In the genomic region with DNA sequence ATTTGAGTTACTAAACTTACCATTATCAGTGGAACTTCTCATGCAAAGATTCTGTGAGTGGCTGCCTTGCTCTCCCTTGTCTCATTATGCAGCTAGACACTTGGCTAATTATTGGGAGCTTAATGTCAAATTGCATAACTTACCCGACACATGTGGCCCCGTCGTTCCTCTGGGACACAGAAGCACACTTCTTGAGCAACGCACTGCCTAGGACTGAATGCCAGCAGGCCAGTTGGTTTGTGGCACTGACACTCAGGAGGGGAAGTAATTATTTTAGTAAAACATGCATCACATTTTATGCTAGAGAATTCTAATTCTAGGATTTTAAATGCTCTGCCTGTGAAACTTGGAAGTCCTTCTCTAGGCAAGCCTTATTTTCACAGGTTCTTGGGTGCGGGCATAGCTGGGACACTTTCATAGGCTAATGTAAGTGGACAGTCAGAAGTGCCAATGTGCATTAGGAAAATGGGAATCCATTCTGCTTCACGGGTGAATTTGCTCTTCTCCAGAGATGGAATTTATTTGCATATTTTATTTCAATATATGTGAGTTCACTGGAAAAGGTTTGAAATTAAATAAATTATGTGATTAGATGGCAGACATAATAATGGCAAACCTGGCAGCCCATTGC, we compare ENCODE assay signal across 18 mouse cellular contexts.
DNase-seq lines count a peak whose midpoint lies in the region; ATAC-seq and TF ChIP-seq lines count a peak whose summit lies in the region.
"Had no signal": no experiment of that assay in that cellular context is flagged by ENCODE, and none has a peak within 500 bp of the region (broad histone marks: within the 10 kb centered on the region; RNA-seq: fewer than 3 reads in every experiment).

No protein-coding gene starts in this region.

- H3K4me3 ChIP-seq in midbrain, embryonic 11.5 days (ENCODE audit: low read depth, low read length), result no peak overlapping the region
- H3K4me3 ChIP-seq in midbrain, postnatal 0 days (ENCODE audit: low read depth, low read length), result no peak overlapping the region
- H3K4me3 ChIP-seq in lung, embryonic 16.5 days (ENCODE audit: low read length), result no peak overlapping the region
- H3K4me3 ChIP-seq in midbrain, embryonic 13.5 days (replicated peaks), result no peak overlapping the region
- H3K4me3 ChIP-seq: hindbrain, embryonic 10.5 days; intestine, embryonic 15.5 days; liver, embryonic 15.5 days; megakaryocyte, embryonic 14.5 days; myocyte had no signal

- H3K9ac ChIP-seq in midbrain, embryonic 11.5 days (ENCODE audit: low read length), result no peak overlapping the region
- H3K9ac ChIP-seq in midbrain, postnatal 0 days (replicated peaks; ENCODE audit: low read length, poor library complexity, severe bottlenecking), result no peak overlapping the region
- H3K9ac ChIP-seq in lung, embryonic 16.5 days (ENCODE audit: low read length), result no peak overlapping the region
- H3K9ac ChIP-seq in midbrain, embryonic 13.5 days (replicated peaks), result no peak overlapping the region
- H3K9ac ChIP-seq: intestine, embryonic 15.5 days; liver, embryonic 15.5 days had no signal

- no peak for TF ChIP-seq CTCF in midbrain, postnatal 0 days (IDR thresholded peaks at IDR 0.05)

- ATAC-seq in midbrain, embryonic 11.5 days (ENCODE audit: low FRiP score), result no peak; the same call in 1 of the 2 replicates
- ATAC-seq in midbrain, postnatal 0 days (ENCODE audit: low FRiP score), result no peak
- ATAC-seq in lung, embryonic 16.5 days (ENCODE audit: low read depth), result peak; percentile 93
- peak; percentile 60 for ATAC-seq in midbrain, embryonic 13.5 days
- ATAC-seq: forebrain, embryonic 14.5 days; intestine, embryonic 15.5 days had no signal

- 74% methylated on average over 6 of the region's 6 CpGs for WGBS in midbrain, embryonic 11.5 days
- 62% methylated on average over 6 of the region's 6 CpGs for WGBS in midbrain, postnatal 0 days
- 45% methylated on average over 6 of the region's 6 CpGs for WGBS in lung, embryonic 16.5 days
- WGBS in midbrain, embryonic 13.5 days, result 57% methylated on average over 6 of the region's 6 CpGs

- peak; percentile 45 for DNase-seq in midbrain, embryonic 11.5 days (ENCODE audit: low spot score, missing footprints)
- DNase-seq in midbrain, postnatal 0 days (ENCODE audit: low spot score), result no peak
- peak; percentile 20 to 36 for DNase-seq in lung, adult 18-20 months
- no peak for DNase-seq in heart, adult 9 months (ENCODE audit: low spot score in 2 of 2)
- DNase-seq in layer of hippocampus, adult 9-11 months, result no peak
- DNase-seq in kidney, postnatal 10 days, result no peak
- DNase-seq: cerebellum, adult 8-10 months; gastrocnemius, postnatal 14 days; right cerebral cortex, postnatal 4 days; thymus, adult 2 months had no signal

- no peaks in the 10 kb centered on the region for H3K4me1 ChIP-seq in midbrain, embryonic 11.5 days (ENCODE audit: control insufficient read depth, insufficient read depth, low read length)
- H3K4me1 ChIP-seq in midbrain, postnatal 0 days (ENCODE audit: insufficient read depth, low read length), result no peaks in the 10 kb centered on the region
- no peaks in the 10 kb centered on the region; the same call in 1 of the 2 replicates for H3K4me1 ChIP-seq in lung, embryonic 16.5 days (replicated peaks; ENCODE audit: control insufficient read depth, insufficient read depth, low read length)
- peaks cover 17% of the 10 kb centered on the region; the same call in 1 of the 2 replicates for H3K4me1 ChIP-seq in midbrain, embryonic 13.5 days (replicated peaks)
- H3K4me1 ChIP-seq: intestine, embryonic 15.5 days; liver, embryonic 15.5 days; megakaryocyte, embryonic 14.5 days had no signal

- H3K4me2 ChIP-seq in midbrain, embryonic 11.5 days, result no peak overlapping the region
- H3K4me2 ChIP-seq in midbrain, postnatal 0 days (ENCODE audit: low read depth, low read length, poor library complexity, severe bottlenecking), result no peak overlapping the region
- H3K4me2 ChIP-seq in lung, embryonic 16.5 days (ENCODE audit: low read depth, low read length), result no peak overlapping the region
- H3K4me2 ChIP-seq in midbrain, embryonic 13.5 days (replicated peaks), result no peak overlapping the region
- H3K4me2 ChIP-seq: intestine, embryonic 15.5 days; liver, embryonic 15.5 days had no signal

- no peaks in the 10 kb centered on the region for H3K27me3 ChIP-seq in midbrain, embryonic 11.5 days (ENCODE audit: control insufficient read depth, insufficient read depth, low read length)
- no peaks in the 10 kb centered on the region for H3K27me3 ChIP-seq in midbrain, postnatal 0 days (ENCODE audit: insufficient read depth, low read length)
- H3K27me3 ChIP-seq in lung, embryonic 16.5 days (ENCODE audit: control insufficient read depth, insufficient read depth, low read depth, low read length), result no peaks in the 10 kb centered on the region
- H3K27me3 ChIP-seq in midbrain, embryonic 13.5 days, result no peaks in the 10 kb centered on the region
- H3K27me3 ChIP-seq: intestine, embryonic 15.5 days; liver, embryonic 15.5 days; megakaryocyte, embryonic 14.5 days had no signal

- no peaks in the 10 kb centered on the region for H3K9me3 ChIP-seq in midbrain, embryonic 11.5 days (ENCODE audit: control insufficient read depth, low read length)
- H3K9me3 ChIP-seq in midbrain, postnatal 0 days (ENCODE audit: low read length), result no peaks in the 10 kb centered on the region
- H3K9me3 ChIP-seq in lung, embryonic 16.5 days (ENCODE audit: control insufficient read depth, low read length), result no peaks in the 10 kb centered on the region
- H3K9me3 ChIP-seq in midbrain, embryonic 13.5 days, result no peaks in the 10 kb centered on the region
- H3K9me3 ChIP-seq: hindbrain, embryonic 10.5 days; intestine, embryonic 15.5 days; liver, embryonic 15.5 days; megakaryocyte, embryonic 14.5 days had no signal

- H3K36me3 ChIP-seq in midbrain, embryonic 11.5 days (ENCODE audit: control insufficient read depth, insufficient read depth, low read length), result no peaks in the 10 kb centered on the region
- H3K36me3 ChIP-seq in midbrain, postnatal 0 days (ENCODE audit: insufficient read depth, low read length), result no peaks in the 10 kb centered on the region
- H3K36me3 ChIP-seq in lung, embryonic 16.5 days (ENCODE audit: control insufficient read depth, insufficient read depth, low read length), result no peaks in the 10 kb centered on the region
- H3K36me3 ChIP-seq in midbrain, embryonic 13.5 days, result no peaks in the 10 kb centered on the region
- H3K36me3 ChIP-seq: hindbrain, embryonic 10.5 days; intestine, embryonic 15.5 days; liver, embryonic 15.5 days had no signal

- H3K27ac ChIP-seq in midbrain, embryonic 11.5 days (ENCODE audit: low read depth, low read length), result no peak overlapping the region
- H3K27ac ChIP-seq in midbrain, postnatal 0 days (ENCODE audit: low read depth, low read length), result no peak overlapping the region
- H3K27ac ChIP-seq in lung, embryonic 16.5 days (ENCODE audit: low read length), result no peak overlapping the region
- no peak overlapping the region; the same call in 1 of the 2 replicates for H3K27ac ChIP-seq in midbrain, embryonic 13.5 days
- H3K27ac ChIP-seq: hindbrain, embryonic 10.5 days; intestine, embryonic 15.5 days; liver, embryonic 15.5 days had no signal

Comparison
In these comparisons a context has a peak if more than half of its experiments do, and no peak if none do; other contexts are left out.
1. ATAC-seq: peak in lung, embryonic 16.5 days (single experiment) and midbrain, embryonic 13.5 days (single experiment); none in midbrain, embryonic 11.5 days (single experiment) and midbrain, postnatal 0 days (single experiment).
2. DNase-seq: peak in midbrain, embryonic 11.5 days (single experiment) and lung, adult 18-20 months (2 of 2); none in midbrain, postnatal 0 days (single experiment), heart, adult 9 months (0 of 2), layer of hippocampus, adult 9-11 months (single experiment) and kidney, postnatal 10 days (single experiment).